Mouse (Mus musculus) telencephalon, adult 2 months (tissue): ENCODE results near the gene Hsbp1.
A peak's percentile ranks its signal among the peaks of the same experiment; 100 is the strongest.

Source experiments
- DNase-seq: peaks from one replicate; pipeline ENCODE4 v3.0.0-alpha.2; 2011; ENCODE audit warnings: low read depth, low spot score

The Hsbp1 gene

GRCm38 (mm10) chr8:119386988-119387387 is 42.7 kb downstream of the Hsbp1 start:
- DNase-seq: no peak

- DNase-seq: no peak
Observed at GRCm38 (mm10) chr8:119394097-119394496, 49.8 kb downstream of the Hsbp1 start.

GRCm38 (mm10) chr8:119394524-119395026 is 50.3 kb downstream of the Hsbp1 start, which contains the start of gene Mlycd:
Mlycd (plus strand) TSS chr8:119394878.
- peak; percentile 84 for DNase-seq

GRCm38 (mm10) chr8:119395072-119395950 is 51.0 kb downstream of the Hsbp1 start:
- no peak for DNase-seq
